Mouse (Mus musculus) gastrocnemius, postnatal 10 days (tissue): ENCODE measurements at regions not wholly inside any gene's neighbourhood (a gene's known extent, or its start where the extent isn't known, plus 50 kb on each side); places are given as distances from the start of the nearest gene placed in this dataset.
A peak's percentile ranks its signal among the peaks of the same experiment; 100 is the strongest.

Experiments
- DNase-seq: peaks from one replicate; pipeline ENCODE4 v3.0.0; 2021; ENCODE audit warnings: mixed read lengths

DNA sequence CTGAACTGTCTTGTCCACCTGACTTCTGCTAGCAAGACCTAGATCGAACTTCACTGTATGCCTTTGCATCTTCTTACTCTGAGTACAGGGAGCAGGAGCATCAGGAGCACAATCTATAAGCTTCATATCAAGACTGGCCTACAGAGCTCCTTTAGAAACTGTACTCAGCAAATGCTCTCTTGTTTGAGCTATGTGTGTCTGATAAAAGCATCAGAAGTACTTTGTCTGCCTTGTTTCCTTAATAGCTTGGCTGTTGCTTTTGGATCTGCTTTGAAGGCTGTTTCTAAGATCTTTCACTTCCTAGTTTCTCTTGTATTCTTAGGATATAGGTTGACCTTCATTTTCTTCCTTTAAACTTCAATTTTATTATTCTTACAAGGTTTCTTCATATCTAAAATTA is 175.3 kb upstream of the Cypt12 start:
- DNase-seq: no peak

DNA sequence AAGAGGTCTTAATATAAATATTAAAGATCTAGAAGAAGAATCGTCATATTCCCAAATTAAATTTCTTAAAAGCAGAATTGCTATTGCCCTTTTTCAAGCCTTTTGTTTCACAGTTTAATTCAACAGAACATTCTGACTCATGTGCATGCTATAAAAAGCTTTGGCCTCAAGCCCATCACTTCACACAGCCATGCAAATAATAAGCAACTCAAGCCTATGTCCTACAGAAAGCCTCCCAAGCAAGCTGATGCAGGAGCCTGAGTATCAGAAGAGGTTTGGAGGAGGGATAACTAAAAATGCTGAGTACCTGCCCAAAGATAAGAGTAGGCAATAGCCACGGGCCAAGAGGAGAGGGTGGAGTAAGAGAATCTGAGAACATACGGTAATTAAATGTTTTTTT is 169.1 kb upstream of the Cypt12 start:
- DNase-seq: no peak

DNA sequence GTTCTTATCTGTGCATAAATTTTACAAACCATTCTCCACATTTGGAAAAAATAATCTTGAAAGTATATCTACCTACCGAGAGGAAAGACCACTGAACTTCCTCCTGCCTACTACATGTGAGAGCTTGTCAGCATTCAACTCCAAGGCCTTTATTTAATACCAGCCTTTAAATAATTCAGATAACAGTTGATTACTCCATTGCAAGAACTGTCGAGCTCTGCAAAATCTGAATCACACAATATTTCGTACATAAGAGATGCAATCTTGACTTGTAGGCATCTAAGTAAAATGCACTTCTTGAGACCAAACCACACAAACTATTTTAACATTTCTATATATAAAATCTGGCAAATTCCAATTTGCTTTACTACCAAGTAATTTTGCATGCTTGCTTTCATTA is 164.1 kb upstream of the Cypt12 start:
- DNase-seq: no peak

DNA sequence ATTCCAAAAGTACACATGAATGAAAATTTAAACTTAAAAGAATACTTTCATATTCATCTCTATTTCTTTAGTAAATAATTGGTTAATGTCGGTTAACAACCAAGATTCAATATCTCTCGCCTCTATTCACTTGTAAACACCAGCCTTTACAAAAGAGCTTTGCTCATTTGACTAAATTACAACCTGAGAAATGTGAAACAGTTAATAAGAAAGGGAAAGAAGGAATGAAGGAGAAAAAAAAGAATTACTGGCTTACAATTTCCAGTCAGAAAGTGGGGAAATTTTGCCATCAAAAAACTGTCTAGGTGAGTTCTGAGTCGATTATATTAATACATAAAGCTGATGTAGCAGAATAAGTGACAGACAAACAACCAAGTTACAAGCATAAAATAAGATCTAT is 163.6 kb upstream of the Cypt12 start:
- no peak for DNase-seq

DNA sequence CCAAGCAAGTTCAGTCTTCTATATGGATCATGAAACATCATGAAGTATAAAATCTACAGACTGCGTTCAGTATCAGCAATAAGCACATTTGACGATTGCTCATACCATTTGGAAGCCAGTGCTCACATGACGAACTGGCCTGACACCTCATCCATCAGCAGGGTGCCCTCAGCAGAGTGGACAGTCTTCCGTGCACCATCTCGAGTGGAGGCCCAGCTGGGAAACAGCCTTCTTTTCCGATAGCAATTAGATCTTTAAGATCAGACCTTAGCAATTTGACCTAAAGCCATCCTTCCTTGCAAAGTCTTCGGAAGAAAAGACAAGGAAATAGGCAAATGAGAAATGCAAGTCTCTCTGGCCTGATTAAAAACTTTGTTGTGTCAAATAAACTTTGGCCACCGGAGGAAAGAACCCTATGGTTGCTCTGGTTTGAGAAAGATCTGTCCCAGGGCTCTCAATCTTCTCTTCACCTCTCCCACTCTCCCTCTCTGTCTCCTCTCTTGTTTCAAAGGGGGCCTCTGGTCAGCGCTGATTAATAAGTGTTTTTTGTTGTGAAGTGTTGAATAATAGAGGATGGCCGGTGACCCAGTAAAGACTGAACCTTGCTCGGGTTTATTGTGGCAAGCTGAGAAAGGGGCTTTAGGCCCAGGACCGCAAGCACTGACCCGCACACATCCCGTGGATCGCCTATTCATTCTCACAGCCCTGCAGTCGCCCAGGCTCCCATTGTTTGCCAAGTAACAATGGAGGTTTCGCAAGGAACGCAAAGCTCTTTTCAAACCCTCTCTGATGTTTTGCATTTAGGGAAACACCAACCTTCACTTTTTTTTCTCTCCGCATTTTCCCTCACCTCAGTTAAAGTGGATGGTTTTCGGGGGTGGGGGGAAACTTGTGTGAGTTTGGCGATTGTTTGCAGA is 162.8 kb upstream of the Cypt12 start:
- no peak for DNase-seq

DNA sequence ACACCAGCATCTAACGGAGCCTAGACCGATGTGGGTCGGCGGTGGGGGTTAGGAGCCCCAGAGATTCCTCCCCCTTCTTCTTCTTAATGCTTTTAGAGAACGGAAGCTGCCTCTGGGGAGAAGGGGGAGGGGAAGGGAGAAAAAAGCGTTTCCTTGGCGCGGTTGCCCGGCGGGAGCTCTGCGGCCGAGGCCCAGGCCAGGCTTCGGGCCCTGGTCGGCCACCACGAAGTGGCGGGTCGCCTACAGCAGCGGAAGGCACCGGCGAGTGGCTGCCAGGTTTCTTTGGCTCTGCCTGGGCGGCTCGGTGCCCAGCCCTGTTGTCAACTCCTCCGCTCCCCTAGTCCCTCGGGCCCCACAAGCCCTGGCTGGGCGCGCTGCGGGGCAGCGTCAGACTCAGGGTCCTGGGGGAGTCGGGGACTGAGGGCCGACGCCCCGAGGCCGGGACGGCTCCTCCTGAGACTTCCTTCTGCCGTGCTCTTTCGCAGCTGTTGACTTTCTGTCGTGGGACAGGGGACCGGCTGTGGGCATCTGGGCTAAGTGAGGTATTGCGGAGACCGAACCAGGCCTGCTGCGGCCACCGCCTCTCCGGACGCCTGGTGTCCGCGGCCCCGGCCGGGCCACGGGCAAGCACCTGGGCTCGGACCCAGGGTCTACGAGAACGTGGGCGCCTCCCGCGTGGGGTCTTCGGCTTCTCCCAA is 162.0 kb upstream of the Cypt12 start:
- DNase-seq: peak; percentile 9

DNA sequence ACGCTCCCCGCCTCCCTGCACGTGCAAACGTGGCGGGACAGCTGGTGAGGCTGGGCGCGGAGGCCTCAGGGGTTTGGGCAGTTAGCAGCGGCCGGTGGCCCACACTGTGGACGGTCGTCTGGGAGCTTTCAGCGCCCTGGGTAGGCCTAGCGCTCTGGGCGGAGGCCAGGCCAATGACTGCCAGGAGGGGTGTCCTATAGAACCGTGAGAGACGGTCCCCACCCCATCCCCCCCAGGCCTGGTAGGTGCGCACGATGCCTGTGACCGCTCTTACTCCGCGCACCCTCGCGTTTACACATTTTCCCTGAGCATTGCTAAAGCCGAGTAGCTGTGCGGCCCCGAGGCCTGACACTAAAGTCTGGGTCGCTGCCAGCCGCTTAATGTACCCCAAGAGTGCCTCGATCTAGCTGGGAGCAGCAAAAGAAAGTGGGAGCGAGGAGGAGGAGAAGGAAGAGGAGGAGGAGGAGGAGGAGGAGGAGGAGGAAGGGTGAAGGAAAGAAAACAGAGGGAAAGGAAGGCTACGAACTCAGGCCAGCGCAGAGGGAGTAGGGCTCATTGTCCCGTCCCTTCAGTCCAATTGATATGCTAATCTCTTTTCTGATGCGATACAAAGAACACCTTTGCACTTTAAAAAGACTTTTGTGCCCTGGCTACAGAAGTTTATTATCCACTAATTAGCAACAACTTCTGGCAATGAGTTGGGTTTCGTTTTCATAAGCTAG is 161.3 kb upstream of the Cypt12 start:
- DNase-seq: no peak

DNA sequence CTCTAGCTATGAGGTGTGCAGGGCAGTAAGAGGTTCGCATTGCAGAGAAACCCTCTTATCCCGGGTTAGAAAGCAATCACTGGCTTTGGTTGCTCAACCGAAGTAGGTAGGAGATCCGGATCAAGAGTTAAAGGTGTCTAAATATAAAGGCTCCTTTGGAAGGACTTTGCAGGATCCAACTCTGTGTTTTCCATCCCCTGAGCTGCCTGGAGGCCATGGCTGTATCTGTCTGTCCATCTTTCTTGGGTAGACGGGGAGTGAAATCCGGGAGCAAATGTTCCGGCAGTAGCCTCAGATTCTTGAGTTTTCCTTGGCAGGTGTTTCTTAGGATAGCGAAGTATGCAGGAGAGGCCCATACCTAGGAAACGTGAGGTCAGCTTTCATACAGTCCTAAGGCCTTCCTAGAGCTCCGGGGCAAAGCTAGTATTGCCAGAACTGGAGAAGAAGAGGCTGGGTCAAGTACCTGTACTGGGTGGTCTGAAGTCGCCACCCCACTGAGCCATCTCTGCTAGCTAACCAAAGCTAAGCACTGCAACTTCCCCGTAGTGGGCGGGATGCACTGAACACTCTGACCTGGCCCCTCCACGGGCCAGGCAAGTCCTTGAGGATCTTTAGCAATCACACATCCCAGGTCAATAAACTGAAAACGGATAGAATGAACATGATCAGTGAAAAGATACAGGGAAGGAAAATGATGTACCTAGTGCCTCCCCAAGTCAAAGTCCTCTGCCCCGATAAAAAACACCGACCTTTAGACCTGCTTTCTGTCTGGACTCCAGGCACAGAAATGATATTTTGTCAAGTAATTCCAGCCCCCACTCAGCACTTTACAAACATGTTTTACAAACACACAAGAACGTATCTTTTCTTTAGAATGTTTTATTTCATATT is 160.5 kb upstream of the Cypt12 start:
- no peak for DNase-seq

DNA sequence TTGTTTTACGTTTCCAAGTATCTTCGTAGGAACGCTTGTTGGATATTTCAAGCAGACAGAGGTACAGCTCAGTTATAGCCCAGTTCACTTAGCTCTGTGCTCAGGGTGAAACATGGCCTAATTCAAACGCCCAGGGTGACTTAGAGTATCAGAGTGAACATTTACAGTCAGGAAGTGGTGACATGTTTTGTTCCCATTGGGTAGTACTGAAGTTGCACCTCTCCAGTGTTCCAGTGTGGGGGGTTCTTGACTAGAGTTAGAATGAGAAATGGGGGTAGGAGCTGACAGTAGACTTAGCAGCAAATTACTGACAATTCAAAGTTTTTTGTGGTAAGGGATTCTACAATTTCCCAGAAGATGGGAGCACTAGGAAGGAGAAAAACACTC is 159.9 kb upstream of the Cypt12 start:
- no peak for DNase-seq

DNA sequence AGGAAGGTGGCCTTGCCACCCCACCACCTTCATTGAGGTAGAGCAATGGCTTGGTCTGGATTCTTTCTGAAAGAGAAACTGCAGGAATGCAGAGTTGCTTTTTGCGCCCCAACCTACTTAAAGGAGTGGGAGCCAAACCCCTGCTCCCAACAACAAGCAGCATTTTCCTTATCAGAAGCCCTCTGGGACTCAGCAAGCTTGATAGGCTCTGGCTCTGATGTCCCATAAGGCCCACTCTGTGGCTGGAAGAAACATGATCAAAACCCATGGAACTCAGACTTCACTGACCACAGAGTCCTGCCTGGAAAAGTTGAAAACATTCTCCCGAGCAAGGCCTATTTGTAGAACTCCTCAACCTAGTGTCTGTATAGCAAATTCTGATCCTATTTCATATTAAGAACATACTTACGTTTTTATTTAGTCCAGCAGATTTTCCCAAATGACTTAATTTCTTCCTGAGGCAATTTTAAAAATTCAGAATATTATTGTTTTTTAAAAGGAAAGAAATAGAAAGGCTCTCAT is 159.4 kb upstream of the Cypt12 start:
- DNase-seq: no peak

DNA sequence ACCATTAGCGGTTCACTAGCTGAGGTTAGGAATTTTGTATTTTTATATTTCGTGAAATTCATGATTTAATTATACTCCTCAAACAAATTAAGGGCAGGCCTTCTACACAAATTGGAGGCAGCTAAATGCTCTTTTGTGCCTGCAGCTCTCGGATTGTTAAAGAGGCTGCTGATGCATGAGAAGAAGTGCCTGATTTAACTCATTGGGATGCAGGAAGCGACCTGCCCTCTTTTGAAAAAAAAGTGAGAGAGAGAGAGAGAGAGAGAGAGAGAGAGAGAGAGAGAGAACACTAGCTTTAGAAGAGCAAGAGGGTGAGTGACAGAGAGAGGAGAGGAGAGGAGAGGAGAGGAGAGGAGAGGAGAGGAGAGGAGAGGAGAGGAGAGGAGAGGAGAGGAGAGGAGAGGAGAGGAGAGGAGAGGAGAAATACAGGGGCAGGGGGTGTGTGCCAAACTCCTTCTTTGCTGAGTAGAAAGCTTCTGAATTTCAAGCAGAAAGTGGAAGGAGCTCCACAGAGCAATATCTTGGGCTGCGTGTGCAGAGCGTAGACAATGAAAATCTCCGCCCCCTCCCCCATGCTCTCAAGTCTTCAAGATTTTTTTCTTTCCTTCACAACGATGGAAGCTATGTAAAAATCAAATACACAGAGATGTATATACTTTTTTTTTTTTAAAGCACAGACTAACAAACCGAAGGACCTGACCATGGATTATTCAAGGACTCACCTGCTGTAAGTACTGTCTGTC is 158.6 kb upstream of the Cypt12 start:
- DNase-seq: no peak

DNA sequence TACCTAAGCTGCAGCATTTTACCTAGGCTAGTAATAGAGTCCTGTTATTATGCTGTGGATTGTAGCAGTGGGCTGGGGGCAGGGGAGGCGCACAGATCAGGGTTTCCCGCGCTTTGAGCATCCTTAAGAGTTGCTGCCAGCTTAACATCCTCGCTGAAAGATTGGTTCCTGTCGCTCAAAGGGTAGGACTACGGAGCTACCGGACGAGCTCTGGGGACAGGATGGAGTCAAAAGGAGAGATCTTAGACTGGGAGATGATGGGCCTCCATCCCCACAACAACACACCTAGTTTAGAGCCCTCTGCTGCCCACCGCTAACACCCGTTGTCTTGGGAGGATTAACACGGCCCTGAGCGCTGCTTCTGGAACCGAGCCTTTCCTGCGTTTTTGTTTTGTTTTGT is 157.9 kb upstream of the Cypt12 start:
- no peak for DNase-seq

DNA sequence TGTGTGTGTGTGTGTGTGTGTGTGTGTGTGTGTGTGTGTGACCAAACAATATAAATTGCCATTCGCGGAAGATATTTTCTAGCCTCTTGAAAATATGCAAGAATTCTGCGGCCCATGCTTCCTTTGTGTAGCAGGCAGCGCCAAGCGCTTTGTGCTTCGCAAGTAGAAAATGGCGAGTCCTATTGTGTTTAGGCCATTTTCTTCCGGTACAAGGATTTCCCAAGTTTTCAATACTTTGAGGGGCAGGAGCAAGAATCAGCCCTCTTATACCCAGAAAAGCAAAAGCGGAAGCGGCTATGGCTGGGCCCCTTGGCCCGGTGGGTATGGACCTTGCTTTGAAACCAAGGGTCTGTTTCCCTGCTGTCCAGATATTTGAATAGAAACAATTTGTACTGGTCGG is 157.4 kb upstream of the Cypt12 start:
- no peak for DNase-seq

DNA sequence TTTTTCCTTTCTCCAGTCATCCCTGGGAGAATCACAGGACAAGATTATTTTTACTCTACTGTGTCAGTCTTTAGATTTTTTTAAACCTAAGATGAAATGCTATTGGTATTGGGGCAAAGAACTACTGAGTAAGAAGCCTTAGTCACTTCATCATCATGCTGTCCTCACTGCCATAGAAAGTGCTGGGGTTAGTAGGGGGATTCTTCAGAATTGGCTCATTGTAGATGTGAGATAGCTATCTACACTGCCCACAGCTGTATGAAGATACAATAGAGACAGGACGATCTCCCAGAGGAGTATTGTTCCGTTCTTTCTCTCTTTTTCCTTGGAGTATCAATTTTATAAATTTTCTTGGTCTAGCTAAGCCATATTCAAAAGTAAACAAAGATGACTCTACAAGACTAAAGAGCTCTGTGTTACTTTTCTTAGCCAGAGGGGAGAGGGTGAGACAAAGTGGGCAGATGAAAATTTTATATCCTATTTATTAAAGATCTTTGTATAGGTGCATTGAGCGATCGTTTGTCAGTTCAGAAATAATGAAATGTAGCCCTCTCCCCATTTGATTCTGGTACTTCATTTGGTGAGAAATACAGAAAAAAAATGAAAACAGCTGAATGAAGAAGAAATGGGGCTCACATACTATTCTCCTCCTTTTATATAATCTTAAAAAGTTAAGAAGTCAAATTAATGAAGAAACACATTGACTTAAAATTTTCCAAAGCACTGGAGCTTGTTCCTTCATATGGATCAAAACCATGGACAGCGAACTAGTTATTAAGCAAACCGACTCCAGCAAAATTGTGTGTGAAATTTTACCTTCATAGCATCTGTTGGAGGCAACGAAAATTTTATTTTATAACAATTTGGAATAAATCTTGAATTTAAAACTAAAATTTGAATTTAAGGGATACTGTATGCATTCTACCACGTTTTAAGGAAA is 156.6 kb upstream of the Cypt12 start:
- DNase-seq: no peak

DNA sequence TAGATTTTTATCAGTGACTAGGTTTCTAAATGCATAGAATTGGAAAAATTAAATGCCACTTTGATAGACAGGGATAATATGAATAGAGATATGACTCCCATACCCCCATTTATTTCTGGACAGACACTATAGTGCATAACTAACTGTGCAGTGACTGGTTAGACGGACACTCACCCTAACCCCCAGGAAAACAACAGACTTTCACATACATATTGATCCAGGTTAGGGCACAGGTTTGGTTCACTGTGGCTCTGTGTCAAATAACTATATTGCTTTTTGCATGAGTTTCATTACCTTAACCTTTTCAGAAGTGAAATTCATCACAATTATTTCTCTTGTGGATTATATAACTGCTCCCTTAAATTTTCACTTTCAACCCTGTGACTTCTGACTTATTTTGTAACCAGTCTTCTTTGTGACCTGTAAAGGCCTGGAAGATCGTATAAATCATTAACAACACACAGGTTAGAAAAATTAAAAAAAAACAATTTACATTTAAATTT is 155.6 kb upstream of the Cypt12 start:
- DNase-seq: no peak

DNA sequence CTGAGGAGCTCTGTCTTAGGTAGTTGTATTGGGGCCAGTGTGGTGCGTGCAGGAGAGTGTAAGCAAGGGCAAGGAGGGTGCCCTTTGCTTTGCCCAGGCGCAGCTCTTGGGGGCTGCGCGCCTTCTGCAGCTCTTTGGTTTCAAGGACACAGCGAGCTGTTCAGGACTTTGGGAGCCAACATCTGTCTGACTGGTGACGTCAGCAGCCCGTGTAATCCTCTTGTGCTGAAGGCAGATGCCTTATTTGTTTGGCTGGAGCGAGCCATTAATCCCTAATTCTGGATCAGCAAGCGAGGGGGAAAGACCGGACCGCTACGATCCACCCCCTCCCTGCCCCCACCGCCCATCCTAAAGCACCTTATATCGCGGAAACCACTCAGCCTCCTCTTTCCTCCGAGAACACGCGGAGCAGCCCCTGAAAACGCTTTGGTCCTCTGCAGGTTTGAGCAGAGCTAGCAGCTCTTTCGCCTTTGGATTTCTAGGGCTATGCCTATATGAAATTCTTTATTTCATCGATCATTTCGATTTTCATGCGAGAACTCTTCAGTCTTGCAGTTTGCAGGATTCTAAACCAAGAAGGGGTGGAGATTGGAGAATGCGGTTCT is 154.5 kb upstream of the Cypt12 start:
- DNase-seq: no peak

DNA sequence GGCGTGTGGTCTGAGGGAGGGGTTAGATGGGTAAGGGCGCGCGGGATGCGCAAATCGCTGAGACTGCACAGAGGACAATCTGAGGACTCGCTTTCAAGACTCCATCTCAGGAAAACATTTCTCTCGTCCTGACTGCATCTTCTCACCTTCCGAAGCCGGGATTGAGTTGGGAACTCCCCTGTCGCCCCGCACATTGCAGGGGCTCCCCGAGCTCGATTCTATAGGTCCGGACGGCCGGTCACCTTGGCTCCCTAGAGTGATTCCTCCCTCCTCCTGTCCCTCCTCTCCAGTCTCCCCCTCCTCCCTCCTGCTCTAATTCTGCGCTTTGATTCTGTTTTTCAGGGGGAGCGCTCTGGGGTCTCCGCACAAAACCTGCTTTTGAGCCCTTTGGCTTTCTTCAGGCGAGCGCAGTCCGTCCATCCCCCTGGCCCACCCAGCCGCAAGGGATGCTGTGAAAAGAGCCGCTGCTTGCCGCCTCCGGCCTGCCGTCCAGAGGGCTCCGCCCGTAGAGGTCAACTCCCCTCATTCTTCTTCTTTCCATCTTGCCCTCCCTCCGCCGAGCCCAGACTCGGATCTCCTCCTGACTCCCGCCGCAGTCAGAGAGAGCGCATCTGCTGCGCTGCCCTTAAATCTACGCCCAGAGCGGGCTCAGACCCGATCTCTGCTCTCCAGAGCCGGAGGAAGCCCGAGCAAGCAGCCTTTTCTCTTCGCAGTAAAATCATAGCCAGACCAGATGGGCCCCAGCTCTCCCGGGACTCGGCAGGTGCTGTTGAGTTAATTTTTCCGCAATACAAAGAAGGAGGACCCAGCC is 153.8 kb upstream of the Cypt12 start:
- DNase-seq: no peak
